Mouse (Mus musculus) ES-Bruce4 (cell line): ENCODE results near the gene 2900026A02Rik.

Source experiments
- CTCF ChIP-seq: IDR thresholded peaks from one replicate; pipeline ENCODE4 v1.8.1; 2011; ENCODE audit warnings: low read depth, low read length
- POLR2A ChIP-seq: IDR thresholded peaks from one replicate; pipeline ENCODE4 v1.8.1; 2011; ENCODE audit warnings: low read length; ENCODE audit not compliant: insufficient read depth

- TF ChIP-seq POLR2A (no peak), CTCF (no peak)
Measured at GRCm38 (mm10) chr5:113090750-113091149, 130.3 kb downstream of the 2900026A02Rik start.
